Mouse (Mus musculus) adrenal gland, postnatal 10 days (tissue): ENCODE results near the gene Arf1. TPM values are rescaled to one million over a fixed set of nuclear protein-coding genes. Genes with fewer than 3 reads are reported as not detected.

Experiments used
- DNase-seq: peaks from one replicate; pipeline ENCODE4 v3.0.0; 2021; ENCODE audit warnings: mixed read lengths
- long read RNA-seq, 2 experiments: library from polyadenylated mRNA; stranded (forward); transcript quantifications; one replicate each; pipeline ENCODE4 v2.0.0; 2021
- total RNA-seq, 2 experiments: library from RNA; stranded (reverse); gene quantifications; 2 replicates each; pipeline ENCODE4 v1.2.3; 2021

Arf1 gene
- 100 to 1,000 TPM; 322 to 364 TPM for total RNA-seq
- long read RNA-seq, experiment 1, transcript Arf1-201 (5 exons, 1,800 nt), result major isoform, 276 of 392 reads
- long read RNA-seq, experiment 1, transcript Arf1-202 (5 exons, 1,991 nt), result minor isoform, 15 of 392 reads
- long read RNA-seq, experiment 1, partial matches to known transcripts, result 21 of 392 reads
- long read RNA-seq, experiment 1, other reads (novel, unspliced or antisense), result 80 of 392 reads
- long read RNA-seq, experiment 2, transcript Arf1-202 (5 exons, 1,991 nt), result minor isoform, 6 of 284 reads
- long read RNA-seq, experiment 2, transcript Arf1-201 (5 exons, 1,800 nt), result major isoform, 242 of 284 reads
- long read RNA-seq, experiment 2, partial matches to known transcripts, result 33 of 284 reads
- long read RNA-seq, experiment 2, other reads (novel, unspliced or antisense), result 3 of 284 reads

DNA sequence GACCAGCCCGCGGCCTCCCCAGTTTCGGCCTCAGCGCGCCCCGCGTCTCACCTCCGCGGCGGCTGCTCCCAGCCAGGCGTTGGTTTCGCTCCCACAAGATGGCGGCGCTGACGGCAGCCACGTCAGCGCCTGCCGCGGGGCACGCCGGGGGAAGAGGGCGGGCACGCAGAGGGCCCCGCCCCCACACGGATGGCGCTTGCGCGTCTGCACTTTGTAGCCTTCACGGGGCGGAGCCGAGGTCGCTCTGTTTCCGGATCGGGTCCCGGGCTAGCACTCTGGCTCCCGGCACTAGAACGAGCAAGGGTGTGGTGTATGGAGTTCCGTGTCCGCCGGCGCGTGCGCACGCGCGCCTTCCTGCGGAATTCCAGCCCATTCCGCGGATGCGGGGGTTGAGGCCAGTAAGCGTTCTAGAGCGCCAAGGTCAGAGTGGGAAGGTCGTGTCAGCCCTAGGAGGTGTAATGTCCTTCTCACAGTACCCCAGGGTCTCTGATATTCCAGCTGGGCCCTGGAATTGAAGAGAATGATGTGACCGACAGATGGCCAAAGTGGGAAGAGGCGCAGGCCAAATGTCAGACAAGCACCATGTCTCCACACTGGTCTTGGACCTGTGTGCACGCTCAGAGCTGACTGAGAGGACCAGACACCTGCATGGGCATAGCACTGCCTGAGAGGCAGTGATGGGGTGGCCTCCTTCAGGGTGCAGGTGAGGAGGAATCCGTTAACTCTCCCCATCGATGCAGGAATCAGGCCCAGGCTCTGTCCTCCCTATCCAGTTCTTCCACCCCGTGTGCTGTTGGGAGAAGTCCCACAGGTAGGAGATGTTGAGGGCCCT is at the start of gene Arf1:
Gene Arf1 (minus strand): TSS at position 149 of the 832 bp plus-strand sequence.
- DNase-seq, result peak; percentile 98

DNA sequence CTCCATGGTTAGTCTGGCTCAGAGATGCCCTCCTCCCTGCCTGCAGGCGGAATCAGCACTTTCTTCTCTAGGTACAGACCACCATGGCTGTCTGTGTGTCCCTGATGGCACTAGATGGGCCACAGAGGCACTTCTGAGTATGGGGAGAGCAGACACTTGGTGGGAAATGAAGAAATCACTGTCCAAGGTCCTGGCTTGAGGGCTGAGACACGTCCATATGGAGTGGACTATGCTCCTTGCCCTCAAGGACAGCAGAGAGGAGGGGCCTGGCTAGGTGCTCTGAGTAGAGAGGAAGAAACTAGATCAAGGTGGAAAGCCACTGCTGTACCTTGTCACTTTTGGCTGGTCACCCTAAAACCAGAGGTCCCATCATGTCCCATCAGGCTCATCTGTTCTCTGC is 48.8 kb upstream of the Arf1 start:
- no peak for DNase-seq

DNA sequence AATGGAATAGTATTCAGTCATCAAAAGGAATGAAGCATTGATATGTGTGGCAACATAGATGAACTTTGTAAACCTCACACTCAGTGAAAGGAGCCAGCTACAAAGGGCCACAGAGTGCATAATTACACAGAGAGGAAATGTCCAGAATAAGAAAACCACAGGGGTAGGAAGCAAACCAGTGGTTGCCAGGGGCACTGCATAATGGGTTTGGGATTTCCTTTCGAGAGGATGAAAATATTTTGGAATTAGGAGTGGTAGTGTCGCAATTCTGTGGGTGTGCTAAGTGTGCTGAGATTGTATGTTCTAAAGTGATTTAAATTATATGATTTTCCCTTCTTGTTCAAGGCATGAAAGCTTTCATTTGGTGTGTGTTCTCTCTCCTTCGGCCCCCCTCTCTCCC is 46.1 kb upstream of the Arf1 start:
- DNase-seq, result no peak

DNA sequence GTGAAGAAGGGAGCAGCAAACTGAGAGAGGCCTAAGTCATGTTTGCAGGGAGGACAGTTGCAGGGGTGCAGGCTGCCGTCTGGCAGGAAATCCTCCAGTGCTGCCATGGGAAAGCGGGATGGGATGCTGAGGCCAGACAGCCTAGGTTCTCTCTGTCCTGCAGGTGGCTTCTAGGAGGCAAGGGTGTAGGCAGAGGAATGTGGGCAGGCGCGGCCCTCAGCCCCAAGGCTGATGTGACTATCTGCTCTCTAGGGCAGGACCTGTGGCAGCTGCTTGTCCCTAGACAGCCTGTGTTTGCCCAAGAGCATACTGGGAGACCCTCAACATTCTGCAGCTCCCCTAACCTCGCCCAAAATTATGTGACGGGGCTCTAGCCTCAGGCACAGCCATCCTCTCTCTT is 38.7 kb upstream of the Arf1 start:
- no peak for DNase-seq

DNA sequence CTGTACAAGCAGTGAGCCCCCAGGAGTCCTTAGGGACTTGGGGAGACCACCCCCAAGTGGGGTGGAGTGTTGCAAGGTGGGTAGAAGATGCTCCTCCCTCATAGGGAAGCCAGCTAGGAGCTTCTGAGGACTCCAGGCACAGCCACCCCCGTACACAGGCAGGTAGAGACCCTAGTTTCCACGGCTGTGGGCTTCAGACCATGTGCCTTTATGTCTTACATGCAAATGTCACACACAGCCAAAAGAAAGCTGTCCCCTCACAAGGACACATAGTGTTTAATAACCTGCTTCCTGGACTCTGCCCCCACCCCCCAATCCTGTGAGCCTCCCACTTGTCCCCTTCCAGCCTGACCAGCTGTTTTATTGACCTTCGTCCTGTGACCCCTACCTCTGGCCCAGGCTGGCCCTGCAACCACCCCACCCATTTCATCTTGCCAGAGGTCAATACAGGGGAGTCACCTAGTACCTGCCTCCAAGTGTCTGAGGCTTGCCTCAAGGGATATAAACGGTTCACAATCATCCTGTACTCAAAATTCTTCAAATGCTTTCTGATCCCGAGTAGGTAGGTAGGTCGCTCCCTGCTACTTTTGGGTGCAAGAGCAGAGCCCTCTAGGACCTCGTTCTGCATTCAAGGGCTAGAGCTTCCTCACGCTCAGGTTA is 37.2 kb upstream of the Arf1 start:
- DNase-seq, result no peak

DNA sequence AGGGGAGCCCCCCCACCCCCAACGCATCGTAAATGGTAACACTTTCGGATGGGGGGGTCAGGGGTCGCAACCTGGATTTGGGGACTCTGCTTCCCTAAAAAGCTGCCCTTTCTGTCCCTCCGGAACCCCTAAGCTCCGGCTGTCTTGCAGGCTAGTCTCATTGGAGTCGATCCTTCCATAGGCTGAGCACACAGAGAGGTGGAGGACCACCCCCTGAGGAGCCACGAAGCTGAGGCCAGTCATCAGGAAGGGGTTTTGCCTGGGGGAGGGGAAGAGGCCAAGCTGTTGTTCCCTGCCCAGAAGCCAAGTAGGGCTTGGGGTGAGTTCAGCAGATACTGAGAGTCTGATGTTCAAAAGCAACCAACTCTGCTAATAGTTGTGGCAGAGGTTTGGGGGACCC is 36.5 kb upstream of the Arf1 start:
- no peak for DNase-seq

DNA sequence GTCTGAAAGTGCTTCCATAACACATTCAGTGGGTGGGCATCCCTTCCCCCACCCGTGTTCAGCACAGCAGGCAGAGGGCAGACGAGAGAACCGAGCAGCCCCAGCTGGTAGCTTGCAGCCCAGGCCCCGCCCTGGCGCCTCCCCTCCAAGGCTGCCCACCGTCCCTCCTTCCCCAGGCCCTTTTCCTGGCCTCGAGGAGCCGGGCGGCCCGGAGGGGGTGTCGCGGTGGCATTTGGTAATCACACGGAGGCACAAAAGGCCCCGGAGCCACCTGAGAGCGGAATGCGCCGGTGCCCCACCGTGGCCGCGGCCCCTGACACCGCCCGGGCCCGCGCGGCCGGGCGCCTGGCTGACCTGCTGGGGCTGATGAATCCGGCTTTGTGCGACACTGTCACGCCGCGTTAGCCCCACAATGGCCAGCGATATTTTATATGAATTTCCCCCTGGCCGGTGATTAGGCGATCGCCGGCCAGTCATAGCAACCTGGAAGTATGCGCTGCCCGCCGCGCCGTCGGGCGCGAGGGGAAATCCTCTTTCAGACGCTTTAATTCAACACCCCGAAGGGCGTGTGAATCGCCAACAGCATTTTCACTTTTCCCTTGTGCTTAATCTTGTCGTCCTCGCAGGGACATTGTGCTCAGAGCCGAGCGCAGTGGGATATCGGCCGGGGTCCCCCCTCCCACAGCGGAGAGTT is 35.9 kb upstream of the Arf1 start:
- peak; percentile 72 for DNase-seq

DNA sequence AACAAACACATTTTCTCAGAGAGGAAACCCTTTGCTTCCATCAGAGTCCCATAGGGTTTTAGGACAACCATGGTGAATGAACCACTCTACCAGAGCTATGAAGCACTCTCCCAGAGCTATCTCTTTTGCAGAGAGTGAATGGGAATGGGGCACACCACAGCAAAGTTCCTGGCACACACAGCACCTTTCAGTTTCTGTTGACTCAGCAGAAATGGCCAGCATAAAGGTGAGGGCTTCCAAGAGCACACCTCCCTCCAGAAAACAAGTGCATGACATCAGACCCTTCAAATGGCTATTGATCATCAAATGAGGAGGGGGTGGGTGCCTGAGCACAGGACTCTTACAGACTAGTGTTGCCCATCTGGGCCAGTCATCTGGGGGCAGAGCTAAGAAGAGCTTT is 34.2 kb upstream of the Arf1 start:
- no peak for DNase-seq

DNA sequence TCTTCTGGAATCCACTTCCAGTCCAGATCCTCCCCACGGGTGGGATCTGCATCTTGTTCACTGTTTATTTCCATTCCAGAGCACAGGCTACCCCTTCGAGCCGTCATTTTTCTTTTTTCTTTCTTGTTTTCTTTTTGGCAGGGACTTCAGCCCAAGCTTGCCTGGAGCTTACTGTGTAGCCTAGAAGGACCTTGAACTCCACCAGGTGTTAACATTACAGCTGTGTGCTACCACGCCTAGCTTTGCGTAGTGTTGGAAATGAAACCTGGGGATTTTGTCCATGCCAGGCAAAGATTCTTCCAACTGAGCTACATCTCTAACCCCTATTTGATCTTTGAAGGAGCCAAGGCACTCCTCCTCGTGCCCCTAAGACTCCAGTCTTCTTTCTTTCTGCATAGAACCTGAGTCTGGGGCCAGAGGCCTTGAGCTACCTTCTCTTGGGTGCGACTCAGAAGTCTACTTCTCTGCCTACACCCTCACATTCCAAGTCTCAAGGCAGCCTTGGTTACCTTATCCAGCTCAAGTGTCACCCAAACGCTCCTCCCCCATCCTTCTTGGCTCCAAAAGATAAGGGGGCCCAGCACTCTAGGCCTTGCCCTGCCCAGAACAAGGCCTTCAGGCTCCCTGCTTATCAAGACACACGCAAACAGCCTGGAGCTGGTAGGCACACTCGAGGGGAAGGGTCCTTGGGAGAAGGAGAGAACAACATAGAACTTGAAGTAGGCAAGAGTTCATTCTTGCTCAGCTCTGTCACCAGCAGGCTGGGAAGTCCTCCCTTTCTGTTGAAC is 32.8 kb upstream of the Arf1 start:
- DNase-seq, result no peak

DNA sequence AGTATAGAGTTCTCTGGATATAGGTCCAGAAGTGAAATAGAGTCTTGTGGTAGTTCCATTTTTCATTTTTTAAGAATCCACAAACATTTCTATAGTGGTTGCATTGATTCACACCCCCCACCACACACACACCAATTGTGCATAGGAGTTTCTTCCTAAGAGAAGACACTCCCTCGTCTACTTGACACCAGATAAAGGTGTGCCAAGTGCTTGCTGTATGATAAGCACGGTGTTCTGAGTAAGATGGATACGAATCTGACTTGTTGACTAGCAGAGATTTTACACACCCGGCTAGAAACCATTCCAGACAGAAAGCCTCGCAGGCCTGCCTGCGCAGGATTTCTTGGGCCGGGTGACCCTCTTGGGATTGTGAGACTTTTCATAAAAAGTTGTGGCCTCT is 31.6 kb upstream of the Arf1 start:
- no peak for DNase-seq

DNA sequence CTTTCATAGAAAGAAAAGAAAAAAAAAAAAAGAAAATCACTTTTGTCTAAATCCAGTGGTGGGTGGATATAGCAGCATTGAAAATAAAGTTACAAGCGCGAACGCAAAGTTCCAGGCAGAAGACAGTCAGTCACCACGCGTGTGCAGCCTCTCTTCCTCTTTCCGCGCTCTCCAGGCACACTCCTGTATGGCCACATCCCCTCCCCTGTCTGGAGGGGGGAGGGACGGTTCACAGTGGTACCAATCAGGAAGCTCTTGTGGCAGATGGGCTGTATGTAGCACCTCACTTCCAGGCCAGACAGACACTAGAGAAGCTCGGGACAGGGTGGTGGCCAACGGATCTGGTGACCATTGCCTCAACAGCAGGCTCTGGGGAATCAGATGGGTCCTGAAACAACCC is 20.0 kb upstream of the Arf1 start:
- DNase-seq, result no peak

DNA sequence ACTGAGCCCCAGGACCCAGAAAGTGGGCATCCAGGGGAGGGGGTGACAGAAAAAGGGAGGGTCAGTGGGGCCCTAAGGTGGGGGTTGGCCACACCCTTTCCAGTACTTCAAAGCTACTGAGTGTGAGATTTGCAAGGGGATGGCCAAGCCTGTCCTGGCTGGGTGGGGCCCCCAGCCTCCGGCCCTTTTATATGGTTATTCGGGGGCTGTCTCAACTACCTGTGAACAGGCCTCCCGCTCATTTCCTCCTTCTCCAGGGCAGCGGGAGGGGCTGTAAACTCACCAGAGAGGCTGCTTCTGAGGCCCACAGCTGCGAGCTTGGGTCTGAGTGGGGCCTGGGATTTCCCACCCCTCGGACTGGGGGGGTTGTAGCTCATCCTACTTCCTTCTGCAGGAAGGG is 15.8 kb upstream of the Arf1 start:
- DNase-seq, result no peak

DNA sequence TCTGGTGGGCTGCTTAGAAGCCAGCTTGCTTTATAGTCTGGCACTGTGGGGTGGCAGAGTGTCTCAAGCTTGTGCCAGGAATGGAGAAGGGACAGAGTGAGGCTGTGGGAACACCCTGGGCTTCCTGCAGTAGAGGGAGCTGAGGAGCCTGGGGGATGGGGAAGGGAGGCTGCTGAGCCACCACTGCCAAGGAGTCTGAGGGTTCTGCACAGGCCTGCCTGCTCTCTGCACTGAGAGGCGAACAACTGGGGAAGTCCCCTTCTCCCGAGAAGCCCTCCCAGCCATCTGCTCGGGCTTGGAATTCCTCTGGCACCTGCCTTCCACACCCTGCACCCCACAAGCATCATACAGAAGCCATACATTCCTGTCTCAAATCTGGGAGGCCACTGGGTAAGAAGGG is 13.8 kb upstream of the Arf1 start:
- DNase-seq, result no peak

DNA sequence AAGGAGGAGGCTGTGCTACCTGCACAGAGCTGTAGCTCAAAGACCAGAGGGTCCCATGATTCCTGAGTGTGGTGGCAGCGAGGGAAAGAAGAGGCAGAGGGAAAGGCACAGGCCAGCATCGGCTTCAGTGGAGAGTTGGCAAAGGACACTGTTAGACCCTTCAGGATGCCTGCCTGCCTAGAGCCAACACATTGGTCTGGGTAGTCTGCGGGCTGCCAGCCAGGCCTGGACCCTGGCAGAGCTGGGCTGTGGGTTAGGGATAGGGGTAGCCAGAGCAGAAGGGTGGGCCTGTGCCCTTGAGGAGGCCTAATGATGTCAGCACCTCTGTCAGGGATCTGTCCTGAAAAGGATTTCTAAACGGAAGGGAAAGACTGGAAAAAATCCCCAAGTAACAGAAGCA is 11.7 kb upstream of the Arf1 start:
- DNase-seq, result no peak

DNA sequence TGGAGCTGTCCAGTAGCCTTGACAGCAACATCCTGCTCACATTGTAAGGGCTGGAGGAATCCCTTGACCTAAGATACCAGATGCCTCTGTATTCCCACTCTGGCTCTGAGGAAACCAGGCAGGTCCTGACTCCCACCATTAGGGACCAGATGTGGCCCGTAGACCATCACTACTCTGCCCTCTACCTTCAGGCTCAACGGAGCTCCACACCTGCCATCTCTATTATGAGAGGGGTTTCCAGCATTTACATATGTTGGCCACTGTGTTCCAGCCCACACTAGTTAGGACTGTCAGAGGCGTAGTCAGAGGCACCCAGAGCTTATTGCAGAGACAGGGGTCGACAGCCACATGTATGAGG is 11.3 kb upstream of the Arf1 start:
- DNase-seq, result no peak

DNA sequence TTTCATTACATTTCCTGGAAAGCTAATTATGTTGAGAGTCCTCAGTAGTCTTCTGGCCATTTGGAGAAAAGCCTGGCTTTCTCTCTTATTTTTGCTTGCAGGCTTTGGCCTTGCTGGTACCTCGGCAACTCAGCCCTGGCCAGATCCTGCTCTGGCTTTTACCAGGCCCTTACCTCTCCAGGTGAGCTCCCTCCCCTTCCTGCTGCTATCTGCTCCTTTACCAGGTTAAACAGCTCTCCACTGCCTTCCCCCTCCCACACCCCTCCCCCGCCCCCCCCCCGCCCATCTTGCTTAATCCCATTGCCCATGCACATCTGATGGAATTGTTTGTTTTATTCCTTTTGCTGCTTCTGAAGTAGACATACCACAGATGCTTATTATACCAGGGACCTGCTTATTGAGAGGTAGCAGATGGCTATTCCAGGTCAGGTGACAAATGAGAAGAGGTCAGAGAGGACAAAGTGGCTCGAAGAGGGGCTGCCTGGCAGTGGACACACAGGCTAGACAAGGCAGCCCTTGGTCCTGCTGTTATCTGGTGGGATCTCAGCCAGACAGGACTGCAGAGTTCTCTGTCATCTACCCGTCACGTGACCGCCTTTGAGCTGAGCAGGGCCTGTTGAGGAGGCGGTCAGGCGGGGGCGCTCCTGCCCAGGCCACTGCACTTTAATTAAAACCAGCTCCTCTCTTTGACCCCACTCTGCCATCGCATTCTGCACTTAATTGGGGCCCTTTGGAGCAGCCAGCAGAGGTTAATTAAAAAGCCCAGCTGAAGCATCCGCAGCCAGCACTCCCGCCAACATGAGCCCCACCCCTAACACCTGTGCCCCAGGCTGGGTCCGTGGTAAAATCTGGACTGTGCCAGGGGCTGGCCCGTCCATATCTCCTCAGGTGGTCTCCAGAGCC is 10.7 kb upstream of the Arf1 start:
- DNase-seq, result peak; percentile 84

DNA sequence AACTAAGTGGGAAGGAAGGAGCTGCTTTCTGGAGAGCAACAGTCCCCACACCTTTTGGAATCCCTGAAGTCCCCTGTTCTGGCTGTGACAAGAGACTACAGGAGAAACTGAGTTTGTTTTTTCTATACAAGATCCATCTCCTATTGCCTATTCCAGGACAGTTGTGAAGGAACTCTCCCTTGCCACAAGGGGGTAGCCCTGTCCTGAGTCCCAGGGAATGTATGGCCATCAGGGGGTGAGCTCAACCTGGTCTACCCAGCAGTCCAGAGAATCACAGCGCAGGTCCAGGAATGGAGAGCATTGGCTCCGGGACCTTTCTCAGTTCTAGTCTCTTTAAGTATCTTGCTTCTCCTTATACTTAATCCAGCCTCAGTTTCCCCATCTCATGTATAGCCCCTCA is 4.7 kb upstream of the Arf1 start:
- no peak for DNase-seq

DNA sequence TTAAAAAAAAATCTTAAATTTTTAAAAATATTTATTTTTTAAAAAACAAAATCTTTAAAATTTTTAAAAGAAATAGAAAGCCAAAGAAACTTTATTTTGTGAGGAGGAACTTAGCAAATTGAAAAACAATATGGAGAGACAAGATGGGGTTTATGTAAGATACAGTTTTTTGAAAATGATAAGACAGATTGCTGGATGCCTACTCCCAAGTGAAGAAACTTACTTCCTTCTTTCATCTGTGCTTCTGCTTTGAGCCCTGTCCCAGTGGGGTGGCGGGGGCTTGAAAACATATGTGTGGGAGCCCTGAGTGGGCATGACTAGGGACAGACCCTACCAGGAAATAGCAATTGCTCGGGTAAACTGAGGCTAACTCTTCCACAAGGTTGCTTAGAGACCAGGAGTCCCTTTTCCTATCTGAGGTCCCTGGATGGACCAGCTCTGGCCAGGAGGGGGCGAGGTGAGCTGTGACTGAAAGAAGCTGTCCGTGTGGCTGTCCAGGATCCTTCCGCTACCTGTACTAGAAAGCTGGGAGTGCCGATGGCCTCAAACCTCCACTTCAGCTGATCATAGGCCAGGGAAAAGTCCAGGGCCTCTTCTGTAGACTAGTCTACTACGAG is 2.2 kb upstream of the Arf1 start:
- DNase-seq, result peak; percentile 80

DNA sequence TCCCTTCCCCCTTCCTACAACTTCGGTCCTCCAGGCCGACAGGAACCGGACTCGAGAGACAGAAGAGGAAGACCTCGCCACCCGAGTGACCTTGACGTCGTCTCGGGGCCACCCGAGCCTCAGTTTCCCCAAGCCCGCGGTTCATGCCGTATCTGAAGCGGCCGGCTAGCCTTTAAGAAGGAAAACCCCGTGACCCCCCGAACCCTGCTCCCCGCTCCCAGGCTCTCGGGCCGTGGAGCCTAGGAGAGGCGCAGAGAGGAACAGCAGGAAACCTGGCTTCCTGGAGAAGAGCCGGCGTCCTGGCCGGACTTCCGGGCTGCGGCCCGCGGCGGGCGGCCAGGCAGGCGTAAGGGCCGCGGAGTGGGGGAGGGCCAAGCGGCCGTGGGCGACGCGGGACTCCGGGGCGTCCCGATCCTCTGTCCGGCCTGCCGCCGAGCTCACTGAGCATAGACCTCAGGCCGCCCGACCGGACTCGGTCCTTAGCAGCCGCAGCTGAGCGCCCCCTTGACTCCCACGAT is 407 bp downstream of the Arf1 start:
- no peak for DNase-seq
